Mouse (Mus musculus) heart, postnatal 0 days (tissue): ENCODE data around the gene Pkp4. TPM values are rescaled to one million over a fixed set of nuclear protein-coding genes. Genes with fewer than 3 reads are reported as not detected.

Experiments
- ATAC-seq: fragments of 200-750 bp; cut with Nextera tagmentation; 2 replicates; pipeline ENCODE4 v1.8.0; 2017; ENCODE audit warnings: low read depth, moderate number of reproducible peaks, moderate library complexity; ENCODE audit not compliant: insufficient read depth
- DNase-seq: peaks from one replicate; pipeline ENCODE4 v3.0.0-alpha.2; 2016; ENCODE audit warnings: low spot score
- H3K27ac ChIP-seq: fragments of 300-500 bp; sonication (generic); 2 replicates; pipeline ENCODE4 v1.5.1; 2014; ENCODE audit warnings: low read depth, mild to moderate bottlenecking
- H3K27me3 ChIP-seq: fragments of 300-500 bp; sonication (generic); 2 replicates; pipeline ENCODE4 v1.6.1; 2014; ENCODE audit warnings: low read length, mixed read lengths; ENCODE audit not compliant: control insufficient read depth, insufficient read depth
- H3K36me3 ChIP-seq: fragments of 300-500 bp; sonication (generic); replicated peaks from 2 replicates; pipeline ENCODE4 v1.6.1; 2014; ENCODE audit warnings: low read length, mixed read lengths; ENCODE audit not compliant: control insufficient read depth, insufficient read depth
- H3K4me1 ChIP-seq: fragments of 300-500 bp; sonication (generic); 2 replicates; pipeline ENCODE4 v1.6.1; 2014; ENCODE audit warnings: antibody characterized with exemption; ENCODE audit not compliant: control insufficient read depth, insufficient read depth
- H3K4me2 ChIP-seq: fragments of 300-500 bp; sonication (generic); 2 replicates; pipeline ENCODE4 v1.6.1; 2014; ENCODE audit warnings: low read depth, mild to moderate bottlenecking, low read length, moderate library complexity
- H3K4me3 ChIP-seq: fragments of 300-500 bp; sonication (generic); 2 replicates; pipeline ENCODE4 v1.5.1; 2014; ENCODE audit warnings: low read depth, low read length
- H3K9ac ChIP-seq: fragments of 300-500 bp; sonication (generic); replicated peaks from 2 replicates; pipeline ENCODE4 v1.6.1; 2014; ENCODE audit warnings: low read depth, low read length, mixed read lengths
- H3K9me3 ChIP-seq: fragments of 300-500 bp; sonication (generic); replicated peaks from 2 replicates; pipeline ENCODE4 v1.6.1; 2016; ENCODE audit warnings: low read length; ENCODE audit not compliant: control insufficient read depth
- CTCF ChIP-seq: IDR thresholded peaks from 2 replicates; pipeline ENCODE4 v1.5.1; 2016; ENCODE audit warnings: antibody characterized with exemption, control low read depth, low read depth
- EP300 ChIP-seq: IDR thresholded peaks from 2 replicates; pipeline ENCODE4 v1.6.1; 2016; ENCODE audit warnings: antibody characterized with exemption, low read depth
- WGBS: fragments of 180-500 bp; shearing (Covaris S2); extraction: QIAGEN DNeasy Blood & Tissue Kit; methylation state at CpG from one replicate; pipeline ENCODE4 v1.1.7; 2014; 5-methylcytosine and 5-hydroxymethylcytosine counted together
- polyA plus RNA-seq: library from polyadenylated mRNA; unstranded; fragments of >200 nt; fragmentation: Nextera tagmentation; extraction: Ambion mirVana; gene quantifications from 2 replicates; pipeline ENCODE4 v1.2.1, GENCODE M21; 2015
- total RNA-seq: library from RNA; depleted of rRNA; stranded (reverse); fragments of >200 nt; gene quantifications from 2 replicates; pipeline ENCODE4 v1.2.3, GENCODE M21; 2014; ENCODE audit warnings: low replicate concordance

Pkp4 gene
- total and polyA plus RNA-seq, 2 experiments from 2014 or later, result 36.1 to 232 TPM

- H3K36me3 ChIP-seq, result no peaks in the 10 kb centered on the region
- H3K9ac ChIP-seq, result no peak overlapping the region
- peaks cover 20% of the 10 kb centered on the region for H3K4me1 ChIP-seq
- no peaks in the 10 kb centered on the region for H3K9me3 ChIP-seq
- TF ChIP-seq EP300 (no peak), CTCF (no peak)
- no peak overlapping the region for H3K4me2 ChIP-seq
- no peak overlapping the region for H3K4me3 ChIP-seq
- H3K27me3 ChIP-seq, result no peaks in the 10 kb centered on the region
- H3K27ac ChIP-seq, result no peak overlapping the region
- ATAC-seq (no peak), DNase-seq (no peak)
- 77% methylated on average over 8 of the region's 8 CpGs for WGBS
These were observed 17.5 kb downstream of the Pkp4 start for GRCm38 (mm10) chr2:59178191-59178590.

GRCm38 (mm10) chr2:59178960-59179359 lies 18.3 kb downstream of the Pkp4 start:
- no peak overlapping the region for H3K4me2 ChIP-seq
- H3K4me3 ChIP-seq, result no peak overlapping the region
- H3K36me3 ChIP-seq, result no peaks in the 10 kb centered on the region
- H3K27ac ChIP-seq, result no peak overlapping the region
- no peaks in the 10 kb centered on the region for H3K27me3 ChIP-seq
- DNase-seq (no peak), ATAC-seq (no peak)
- WGBS, result 65% methylated on average over 4 of the region's 4 CpGs
- H3K9ac ChIP-seq, result no peak overlapping the region
- H3K4me1 ChIP-seq, result peaks cover 20% of the 10 kb centered on the region
- TF ChIP-seq EP300 (no peak), CTCF (no peak)
- H3K9me3 ChIP-seq, result no peaks in the 10 kb centered on the region

- 39% methylated on average over 5 of the region's 5 CpGs for WGBS
- Histone ChIP-seq H3K4me2 (no peak overlapping the region), H3K4me1 (peaks cover 20% of the 10 kb centered on the region)
These were observed 18.8 kb downstream of the Pkp4 start for GRCm38 (mm10) chr2:59179487-59179886.

GRCm38 (mm10) chr2:59181321-59182113 lies 20.9 kb downstream of the Pkp4 start:
- no peak overlapping the region for H3K9ac ChIP-seq
- DNase-seq (no peak), ATAC-seq (no peak)
- WGBS, result 85% methylated on average over 15 of the region's 15 CpGs
- TF ChIP-seq CTCF (no peak), EP300 (no peak)
- no peak overlapping the region for H3K4me3 ChIP-seq
- no peak overlapping the region for H3K4me2 ChIP-seq
- no peaks in the 10 kb centered on the region for H3K27me3 ChIP-seq
- no peak overlapping the region for H3K27ac ChIP-seq
- no peaks in the 10 kb centered on the region for H3K9me3 ChIP-seq
- H3K36me3 ChIP-seq, result no peaks in the 10 kb centered on the region
- H3K4me1 ChIP-seq, result peaks cover 23% of the 10 kb centered on the region

More at GRCm38 (mm10) chr2:59179487-59179886, 18.8 kb downstream of the Pkp4 start:
- H3K27ac ChIP-seq, result no peak overlapping the region
- no peaks in the 10 kb centered on the region for H3K27me3 ChIP-seq
- H3K9me3 ChIP-seq, result no peaks in the 10 kb centered on the region
- H3K4me3 ChIP-seq, result no peak overlapping the region
- no peak for TF ChIP-seq CTCF
- TF ChIP-seq EP300, result no peak
- ATAC-seq (no peak), DNase-seq (no peak)
- H3K36me3 ChIP-seq, result no peaks in the 10 kb centered on the region
- H3K9ac ChIP-seq, result no peak overlapping the region

GRCm38 (mm10) chr2:59183541-59183940 lies 22.9 kb downstream of the Pkp4 start:
- Histone ChIP-seq H3K9ac (no peak overlapping the region), H3K27me3 (no peaks in the 10 kb centered on the region), H3K36me3 (peaks cover 12% of the 10 kb centered on the region), H3K27ac (no peak overlapping the region), H3K4me3 (no peak overlapping the region), H3K9me3 (no peaks in the 10 kb centered on the region), H3K4me1 (peaks cover 18% of the 10 kb centered on the region), H3K4me2 (no peak overlapping the region)
- DNase-seq (no peak), ATAC-seq (no peak)
- TF ChIP-seq EP300 (no peak), CTCF (no peak)
- WGBS, result 79% methylated on average over 4 of the region's 4 CpGs
